Mouse (Mus musculus) ES-CJ7 (cell line): ENCODE measurements around the gene Msantd4.

ENCODE experiments used
- DNase-seq: peaks from one replicate; pipeline ENCODE4 v3.0.0; 2011; ENCODE audit warnings: low read depth, low spot score

Gene Msantd4

GRCm38 (mm10) chr9:4375828-4376639 lies at the start of gene Msantd4:
Gene Msantd4, plus strand, starts transcription at chr9:4376562.
- DNase-seq, result peak; percentile 99

GRCm38 (mm10) chr9:4353163-4353562 lies 23.2 kb upstream of the Msantd4 start:
- no peak for DNase-seq

- no peak for DNase-seq
Observed at GRCm38 (mm10) chr9:4376640-4377120, 318 bp downstream of the Msantd4 start.

- DNase-seq, result peak; percentile 59
Observed at GRCm38 (mm10) chr9:4400801-4401200, 24.4 kb downstream of the Msantd4 start.
